Mouse (Mus musculus) kidney, embryonic 14.5 days (tissue): Measurements from ENCODE around the gene Tmub2. TPM values are rescaled to one million over a fixed set of nuclear protein-coding genes. Genes with fewer than 3 reads are reported as not detected.

Experiments
- ATAC-seq: fragments of 200-750 bp; cut with Nextera tagmentation; 2 replicates; pipeline ENCODE4 v1.8.0; 2017; ENCODE audit warnings: moderate number of reproducible peaks, mild to moderate bottlenecking, moderate TSS enrichment, moderate library complexity; ENCODE audit not compliant: low FRiP score, low TSS enrichment
- H3K27ac ChIP-seq: fragments of 300-500 bp; sonication (generic); 2 replicates; pipeline ENCODE4 v1.5.1; 2014; ENCODE audit warnings: low read depth, mild to moderate bottlenecking, low read length, moderate library complexity, mixed read lengths
- H3K27me3 ChIP-seq: fragments of 300-500 bp; sonication (generic); 2 replicates; pipeline ENCODE4 v1.6.1; 2014; ENCODE audit warnings: mild to moderate bottlenecking, low read length; ENCODE audit not compliant: control insufficient read depth, insufficient read depth
- H3K36me3 ChIP-seq: fragments of 300-500 bp; sonication (generic); 2 replicates; pipeline ENCODE4 v1.6.1; 2014; ENCODE audit warnings: low read length, mixed read lengths; ENCODE audit not compliant: control insufficient read depth, insufficient read depth
- H3K4me1 ChIP-seq: fragments of 300-500 bp; sonication (generic); 2 replicates; pipeline ENCODE4 v1.6.1; 2014; ENCODE audit warnings: low read length, mixed read lengths; ENCODE audit not compliant: control insufficient read depth, insufficient read depth
- H3K4me2 ChIP-seq: fragments of 300-500 bp; sonication (generic); replicated peaks from 2 replicates; pipeline ENCODE4 v1.6.1; 2014; ENCODE audit warnings: low read depth, mild to moderate bottlenecking, low read length
- H3K4me3 ChIP-seq: fragments of 300-500 bp; sonication (generic); 2 replicates; pipeline ENCODE4 v1.5.1; 2014; ENCODE audit warnings: mild to moderate bottlenecking, low read length
- H3K9ac ChIP-seq: fragments of 300-500 bp; sonication (generic); 2 replicates; pipeline ENCODE4 v1.6.1; 2014; ENCODE audit warnings: low read depth, mild to moderate bottlenecking, low read length, moderate library complexity
- H3K9me3 ChIP-seq: fragments of 300-500 bp; sonication (generic); 2 replicates; pipeline ENCODE4 v1.6.1; 2016; ENCODE audit warnings: low read length; ENCODE audit not compliant: control insufficient read depth
- whole genome bisulfite sequencing: fragments of 180-500 bp; shearing (Covaris S2); extraction: QIAGEN DNeasy Blood & Tissue Kit; methylation state at CpG from one replicate; pipeline ENCODE4 v1.1.7; 2014; 5-methylcytosine and 5-hydroxymethylcytosine counted together
- polyA plus RNA-seq: library from polyadenylated mRNA; unstranded; fragments of >200 nt; fragmentation: Nextera tagmentation; extraction: Ambion mirVana; gene quantifications from 2 replicates; pipeline ENCODE4 v1.2.1, GENCODE M21; 2014

The Tmub2 gene
- polyA plus RNA-seq, 1 experiment from 2014 or later: 54.2 TPM

DNA sequence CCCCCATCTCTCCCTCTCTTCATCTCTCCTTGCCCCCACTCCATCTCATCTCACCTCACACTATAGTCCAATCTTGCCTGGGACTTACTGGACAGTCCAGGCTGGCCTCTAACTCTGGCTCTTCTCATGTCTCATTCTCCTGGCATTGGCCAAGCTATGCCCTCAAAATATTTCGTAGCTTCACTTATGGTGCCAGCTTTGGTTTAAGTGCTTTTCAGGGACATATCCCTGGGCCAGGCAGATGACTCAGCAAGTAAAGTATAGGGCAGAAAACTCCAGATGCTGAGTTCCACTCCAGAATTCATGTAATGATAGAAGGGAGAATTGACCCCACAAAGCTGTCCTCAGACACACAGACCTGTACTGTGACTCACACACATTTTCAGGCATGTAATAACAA, 51.5 kb downstream of the Tmub2 start:
- WGBS: 82% methylated on average over 1 of the region's 1 CpGs
- no peaks in the 10 kb centered on the region for H3K27me3 ChIP-seq
- no peak overlapping the region for H3K4me2 ChIP-seq
- no peak overlapping the region for H3K4me3 ChIP-seq
- no peak overlapping the region for H3K27ac ChIP-seq
- no peak for ATAC-seq
- no peak overlapping the region for H3K9ac ChIP-seq
- no peaks in the 10 kb centered on the region for H3K36me3 ChIP-seq
- H3K4me1 ChIP-seq: no peaks in the 10 kb centered on the region
- no peaks in the 10 kb centered on the region for H3K9me3 ChIP-seq

DNA sequence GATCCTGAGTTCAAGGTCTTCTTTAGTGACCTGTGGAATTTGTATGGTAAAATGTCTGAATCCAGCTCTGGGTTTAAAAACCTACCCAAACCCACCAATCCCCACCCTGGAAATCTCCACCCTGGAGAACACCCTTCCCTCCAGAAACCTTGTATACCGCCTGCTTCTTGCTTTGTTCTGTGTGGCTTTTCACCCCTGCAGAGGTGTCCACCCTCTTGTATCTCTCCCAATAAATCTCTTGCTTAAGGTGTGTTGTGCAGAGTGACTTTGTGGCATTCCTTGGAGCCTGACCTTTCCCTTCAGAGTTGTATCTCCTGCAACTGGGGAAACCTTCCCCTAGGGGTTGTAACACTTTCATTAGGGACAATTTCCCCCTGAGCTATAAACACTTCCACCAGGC, 53.2 kb downstream of the Tmub2 start:
- no peak for ATAC-seq
- no peaks in the 10 kb centered on the region for H3K36me3 ChIP-seq
- no peak overlapping the region for H3K4me3 ChIP-seq
- no peak overlapping the region for H3K4me2 ChIP-seq
- no peak overlapping the region for H3K9ac ChIP-seq
- no peaks in the 10 kb centered on the region for H3K27me3 ChIP-seq
- H3K27ac ChIP-seq: no peak overlapping the region
- WGBS: 39% methylated on average over 1 of the region's 1 CpGs
- H3K9me3 ChIP-seq: no peaks in the 10 kb centered on the region
- H3K4me1 ChIP-seq: no peaks in the 10 kb centered on the region

- Histone ChIP-seq H3K9ac (no peak overlapping the region), H3K9me3 (no peaks in the 10 kb centered on the region), H3K4me2 (no peak overlapping the region), H3K27me3 (no peaks in the 10 kb centered on the region), H3K27ac (no peak overlapping the region), H3K4me3 (no peak overlapping the region), H3K36me3 (no peaks in the 10 kb centered on the region), H3K4me1 (no peaks in the 10 kb centered on the region)
- WGBS: 28% methylated on average over 3 of the region's 3 CpGs
- no peak for ATAC-seq
These were observed 53.8 kb downstream of the Tmub2 start for GRCm38 (mm10) chr11:102338561-102338960.

Other genes with a start within 250 kb of the Tmub2 start
- 0.38 and 0.43 TPM in 2 replicates for gene Cd300lg, start 243.4 kb upstream of the Tmub2 start, polyA plus RNA-seq
- 6.9 and 10.3 TPM in 2 replicates for gene Mpp2, start 196.4 kb upstream of the Tmub2 start, polyA plus RNA-seq
- not detected in 2 replicates for gene Ppy, start 183.6 kb upstream of the Tmub2 start, polyA plus RNA-seq
- gene Pyy, start 177.1 kb upstream of the Tmub2 start, polyA plus RNA-seq: not detected in 2 replicates
- 0.09 TPM in 1 of 2 replicates, not detected in the other for gene Nags, start 139.4 kb upstream of the Tmub2 start, polyA plus RNA-seq
- 26.5 and 28.2 TPM in 2 replicates for gene Tmem101, start 128.5 kb upstream of the Tmub2 start, polyA plus RNA-seq
- gene Lsm12, start 99.6 kb upstream of the Tmub2 start, polyA plus RNA-seq: 93.9 and 106 TPM in 2 replicates
- gene G6pc3, start 95.3 kb upstream of the Tmub2 start, polyA plus RNA-seq: 42.5 and 50.6 TPM in 2 replicates
- 21.6 and 29.1 TPM in 2 replicates for gene Hdac5, start 54.8 kb upstream of the Tmub2 start, polyA plus RNA-seq
- gene BC030867, start 36.0 kb upstream of the Tmub2 start, polyA plus RNA-seq: 18.2 and 22.9 TPM in 2 replicates
- 0.09 TPM in 1 of 2 replicates, not detected in the other for gene Asb16, start 16.2 kb upstream of the Tmub2 start, polyA plus RNA-seq
- 15.2 and 18.6 TPM in 2 replicates for gene Atxn7l3, start 11.7 kb downstream of the Tmub2 start, polyA plus RNA-seq
- gene Ubtf, start 34.8 kb downstream of the Tmub2 start, polyA plus RNA-seq: 86.5 and 105 TPM in 2 replicates
- gene Slc4a1, start 81.3 kb downstream of the Tmub2 start, polyA plus RNA-seq: 3.0 and 3.3 TPM in 2 replicates
- gene Rundc3a, start 108.5 kb downstream of the Tmub2 start, polyA plus RNA-seq: 1.7 and 1.9 TPM in 2 replicates
- gene Slc25a39, start 123.0 kb downstream of the Tmub2 start, polyA plus RNA-seq: 224 and 274 TPM in 2 replicates
- 81.0 and 103 TPM in 2 replicates for gene Grn, start 145.4 kb downstream of the Tmub2 start, polyA plus RNA-seq
- gene Fam171a2, start 162.8 kb downstream of the Tmub2 start, polyA plus RNA-seq: 12.3 and 14.7 TPM in 2 replicates
- gene Itga2b, start 185.2 kb downstream of the Tmub2 start, polyA plus RNA-seq: 5.8 and 6.4 TPM in 2 replicates